Mouse (Mus musculus): ENCODE results near the gene Mbnl2. TPM values are rescaled to one million over a fixed set of nuclear protein-coding genes. Genes with fewer than 3 reads are reported as not detected.
"Not testable (repeated sequence)": the region's sequence is repeated elsewhere in the genome, so short reads cannot be mapped to it uniquely, and the experiment has no call there.

The Mbnl2 gene
- total RNA-seq, 2 experiments from 2014 or later: 122 to 131 TPM

GRCm38 (mm10) chr14:120341912-120342311 lies 66.4 kb downstream of the Mbnl2 start:
- intact Hi-C loops (cut with DNase I): no loop called here
- DNase-seq (ENCODE audit: extremely low spot score in 1 of 2, low spot score in 2 of 2): no peak

DNA sequence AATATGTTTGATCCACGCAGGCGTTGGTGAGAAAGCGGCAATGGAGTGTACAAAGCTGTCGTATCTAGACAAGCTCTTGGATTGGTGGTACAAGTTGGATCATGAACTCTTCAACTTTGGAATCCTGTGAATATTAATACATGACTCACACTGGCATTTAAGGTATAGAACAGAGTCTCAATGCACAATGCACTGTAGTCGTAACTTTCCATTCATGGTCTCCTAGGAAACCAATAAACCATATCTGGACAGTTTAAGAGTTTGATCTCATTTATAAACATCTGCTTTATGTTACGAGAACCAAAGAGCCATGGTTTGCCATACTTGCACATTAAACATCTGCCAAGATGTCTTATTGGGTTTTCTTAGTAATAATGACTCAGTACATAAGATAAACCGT lies 66.9 kb downstream of the Mbnl2 start:
- no peak for DNase-seq (ENCODE audit: extremely low spot score in 1 of 2, low spot score in 2 of 2)
- intact Hi-C loops (cut with DNase I): no loop called here

GRCm38 (mm10) chr14:120344641-120345040 lies 69.2 kb downstream of the Mbnl2 start:
- intact Hi-C loops (cut with DNase I): no loop called here
- no peak for DNase-seq (ENCODE audit: extremely low spot score in 1 of 2, low spot score in 2 of 2)

- no peak for DNase-seq (ENCODE audit: extremely low spot score in 1 of 2, low spot score in 2 of 2)
- intact Hi-C loops (cut with DNase I): no loop called here
Measured at GRCm38 (mm10) chr14:120347410-120348315, 72.2 kb downstream of the Mbnl2 start.

- intact Hi-C loops (cut with DNase I): no loop called here
- DNase-seq (ENCODE audit: extremely low spot score in 1 of 2, low spot score in 2 of 2): no peak
Measured at GRCm38 (mm10) chr14:120349332-120349731, 73.9 kb downstream of the Mbnl2 start.

- no peak for DNase-seq (ENCODE audit: extremely low spot score in 1 of 2, low spot score in 2 of 2)
- intact Hi-C loops (cut with DNase I): no loop called here
Measured at GRCm38 (mm10) chr14:120352136-120352843, 76.8 kb downstream of the Mbnl2 start.

DNA sequence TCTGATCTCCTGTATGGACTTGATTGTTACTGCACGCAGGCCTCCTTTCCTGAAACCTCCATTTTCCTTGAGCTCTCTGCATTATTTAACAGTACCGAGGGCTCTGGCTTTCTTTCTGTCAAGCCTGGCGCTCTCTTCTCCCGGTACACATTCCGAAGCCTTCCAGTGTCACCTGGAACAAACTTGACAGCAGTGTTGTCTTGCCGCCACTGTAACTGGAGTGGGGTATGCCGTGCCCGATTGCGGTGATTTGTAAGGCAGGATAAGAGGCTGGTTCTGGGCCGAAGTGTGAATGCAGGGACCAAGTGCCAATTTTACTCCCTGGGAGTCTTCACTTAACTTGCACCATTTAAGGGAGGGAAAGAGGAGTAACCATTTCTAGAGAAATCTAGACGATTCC lies 77.7 kb downstream of the Mbnl2 start:
- intact Hi-C loops (cut with DNase I): no loop called here
- no peak for DNase-seq (ENCODE audit: extremely low spot score in 1 of 2, low spot score in 2 of 2)

DNA sequence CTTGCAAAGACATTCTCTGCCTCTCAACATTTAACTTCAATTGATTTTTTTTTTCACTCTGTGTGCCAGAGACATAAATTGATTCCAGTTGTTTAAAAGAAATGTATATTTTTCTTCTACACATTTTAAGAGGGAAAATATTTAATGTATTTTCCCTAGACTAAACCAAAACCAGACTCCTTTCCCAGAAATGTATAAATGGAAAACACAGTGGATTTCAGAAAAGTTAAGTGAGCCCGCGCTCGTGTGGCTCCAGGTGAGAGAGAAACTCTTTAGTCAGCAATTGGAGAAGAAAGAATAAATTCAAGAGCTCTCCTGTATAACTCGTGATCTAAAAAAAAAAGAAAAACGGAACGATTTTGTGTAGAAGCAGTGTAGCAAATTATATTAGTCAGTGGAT lies 79.1 kb downstream of the Mbnl2 start:
- intact Hi-C loops (cut with DNase I): no loop called here
- no peak for DNase-seq (ENCODE audit: extremely low spot score in 1 of 2, low spot score in 2 of 2)

GRCm38 (mm10) chr14:120355040-120355741 lies 79.7 kb downstream of the Mbnl2 start:
- peak; percentile 40 to 76 for DNase-seq (ENCODE audit: extremely low spot score in 1 of 2, low spot score in 2 of 2)
- intact Hi-C loops (cut with DNase I): no loop called here

DNA sequence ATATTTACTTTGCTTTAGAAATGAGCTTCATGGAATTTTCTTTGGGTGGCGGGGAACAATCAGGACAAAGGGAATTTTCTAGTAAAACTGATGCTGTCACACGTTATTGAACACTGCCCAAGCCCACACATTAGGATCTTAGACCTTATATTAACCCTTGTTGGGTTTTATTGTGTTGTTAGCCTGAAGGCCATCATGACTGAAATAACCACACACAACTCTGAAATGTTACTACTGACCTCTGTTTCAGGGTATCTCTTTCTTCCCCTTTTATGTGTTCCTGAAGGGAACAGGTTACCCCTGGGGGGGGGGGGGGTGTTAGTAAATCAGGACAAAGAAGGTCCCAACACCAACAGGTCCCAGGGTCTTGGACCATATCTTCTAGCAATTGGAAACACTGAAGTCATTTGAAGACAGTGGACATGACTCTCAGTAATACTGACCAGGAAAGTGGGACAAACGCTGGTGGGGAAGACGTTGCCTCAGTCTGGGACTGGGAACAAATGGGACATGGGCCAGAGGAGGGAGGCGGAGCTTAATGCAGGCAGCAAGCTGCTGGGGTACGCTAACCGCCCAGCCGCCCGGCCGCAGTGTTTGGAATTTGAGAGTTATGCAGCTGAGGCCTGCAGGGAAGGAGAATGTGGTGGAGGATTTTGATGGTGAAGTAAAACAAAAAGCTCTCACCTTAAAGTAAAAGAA lies 80.4 kb downstream of the Mbnl2 start:
- DNase-seq (ENCODE audit: extremely low spot score in 1 of 2, low spot score in 2 of 2): peak in 1 of 2 experiments; percentile 68
- intact Hi-C loops (cut with DNase I): no loop called here

- DNase-seq (ENCODE audit: extremely low spot score in 1 of 2, low spot score in 2 of 2): no peak
- intact Hi-C loops (cut with DNase I): no loop called here
Measured at GRCm38 (mm10) chr14:120357321-120358070, 82.0 kb downstream of the Mbnl2 start.

- intact Hi-C loops (cut with DNase I); DNase-seq (ENCODE audit: extremely low spot score in 1 of 2, low spot score in 2 of 2): not testable (repeated sequence)
Measured at GRCm38 (mm10) chr14:120359608-120360007, 84.1 kb downstream of the Mbnl2 start.

DNA sequence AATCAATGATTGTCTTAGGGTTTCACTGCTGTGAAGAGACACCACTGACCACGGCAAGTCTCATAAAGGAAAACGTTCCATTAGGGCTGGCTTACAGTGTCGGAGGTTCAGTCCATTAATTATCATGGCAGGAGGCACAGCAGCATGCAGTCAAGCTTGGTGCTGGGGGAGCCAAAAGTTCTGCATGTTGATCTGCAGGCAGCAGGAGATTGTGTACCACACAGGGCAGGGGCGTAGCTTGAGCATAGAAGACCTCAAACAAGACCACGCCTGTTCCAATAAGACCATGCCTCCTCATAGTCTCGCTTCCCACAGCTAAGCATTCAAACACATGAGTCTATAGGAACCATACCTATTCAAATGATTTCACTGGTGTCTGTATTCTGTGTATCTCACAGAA lies 85.7 kb downstream of the Mbnl2 start:
- no peak for DNase-seq (ENCODE audit: extremely low spot score in 1 of 2, low spot score in 2 of 2)
- intact Hi-C loops (cut with DNase I): no loop called here

DNA sequence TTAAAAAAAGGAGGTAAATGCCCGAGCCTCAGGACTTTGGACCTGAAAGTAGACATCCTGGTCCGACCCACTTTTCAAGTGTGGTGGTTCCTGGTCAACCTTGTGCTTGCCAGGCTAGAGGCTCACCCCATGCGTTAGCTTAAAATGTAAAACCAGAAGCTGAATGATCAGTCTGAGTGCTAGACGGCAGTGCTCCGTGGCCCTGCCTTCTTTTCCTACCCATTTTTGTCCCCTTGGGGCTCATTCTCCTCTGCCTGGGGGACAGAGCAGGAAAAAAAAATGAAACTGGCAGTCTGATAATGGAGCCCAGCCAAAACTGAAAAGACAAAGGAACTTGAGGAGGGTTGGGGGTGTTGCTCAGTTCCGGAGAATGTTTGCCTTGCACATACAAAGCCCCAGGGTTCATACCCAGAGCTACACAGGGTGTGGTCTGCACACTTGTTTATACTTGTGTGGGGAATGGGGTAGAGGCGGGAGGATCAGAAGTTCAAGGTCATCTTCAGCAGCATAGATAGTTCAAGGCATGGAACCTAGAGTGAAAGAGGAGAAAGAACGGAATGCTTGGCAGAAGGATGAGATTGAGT lies 87.0 kb downstream of the Mbnl2 start:
- intact Hi-C loops (cut with DNase I): no loop called here
- no peak for DNase-seq (ENCODE audit: extremely low spot score in 1 of 2, low spot score in 2 of 2)

- no peak for DNase-seq (ENCODE audit: extremely low spot score in 1 of 2, low spot score in 2 of 2)
- intact Hi-C loops (cut with DNase I): no loop called here
Measured at GRCm38 (mm10) chr14:120363090-120363818, 87.8 kb downstream of the Mbnl2 start.

DNA sequence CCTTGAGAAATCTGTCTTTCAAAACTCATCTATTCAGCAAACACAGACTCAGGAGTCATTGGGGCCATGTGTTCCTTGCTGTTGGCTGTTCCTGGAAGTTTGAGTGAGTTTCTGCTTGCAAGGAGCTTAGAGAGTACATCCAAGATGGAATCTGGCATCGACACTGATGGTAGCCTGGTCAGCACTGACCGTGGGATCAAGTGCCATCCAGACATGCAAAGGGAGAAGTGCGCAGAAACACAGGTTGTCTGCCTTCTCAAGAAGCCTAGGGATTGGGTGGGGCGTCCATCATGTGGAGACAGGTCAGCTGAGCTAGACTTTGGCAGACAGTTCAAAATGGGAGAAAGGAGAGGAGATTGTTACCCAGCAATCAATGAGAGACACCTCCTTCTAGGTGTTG lies 89.6 kb downstream of the Mbnl2 start:
- intact Hi-C loops (cut with DNase I): no loop called here
- DNase-seq (ENCODE audit: extremely low spot score in 1 of 2, low spot score in 2 of 2): no peak

GRCm38 (mm10) chr14:120366962-120367361 lies 91.5 kb downstream of the Mbnl2 start:
- no peak for DNase-seq (ENCODE audit: extremely low spot score in 1 of 2, low spot score in 2 of 2)
- intact Hi-C loops (cut with DNase I): no loop called here
